Mouse (Mus musculus): ENCODE data around the gene Cd8b1. TPM values are rescaled to one million over a fixed set of nuclear protein-coding genes. Genes with fewer than 3 reads are reported as not detected.

Gene Cd8b1
- polyA plus RNA-seq, 1 experiment from 2014 or later = 0.19 TPM

Other genes starting within 250 kb of the Cd8b1 start
- gene Thnsl2, start 178.3 kb upstream of the Cd8b1 start, polyA plus RNA-seq (2016; fragmentation: Nextera tagmentation; extraction: Ambion mirVana) = 4.2 and 4.3 TPM in 2 replicates
- gene Fabp1, start 123.0 kb upstream of the Cd8b1 start, polyA plus RNA-seq (2016; fragmentation: Nextera tagmentation; extraction: Ambion mirVana) = not detected in 2 replicates
- gene Krcc1, start 51.1 kb upstream of the Cd8b1 start, polyA plus RNA-seq (2016; fragmentation: Nextera tagmentation; extraction: Ambion mirVana) = 27.0 and 32.0 TPM in 2 replicates
- 0.24 and 0.35 TPM in 2 replicates for gene Smyd1, start 555 bp upstream of the Cd8b1 start, polyA plus RNA-seq (2016; fragmentation: Nextera tagmentation; extraction: Ambion mirVana)
- not detected in 2 replicates for gene Cd8a, start 50.6 kb downstream of the Cd8b1 start, polyA plus RNA-seq (2016; fragmentation: Nextera tagmentation; extraction: Ambion mirVana)
- 12.5 and 15.5 TPM in 2 replicates for gene Rmnd5a, start 117.8 kb downstream of the Cd8b1 start, polyA plus RNA-seq (2016; fragmentation: Nextera tagmentation; extraction: Ambion mirVana)
- 8.8 and 10.9 TPM in 2 replicates for gene Rnf103, start 171.1 kb downstream of the Cd8b1 start, polyA plus RNA-seq (2016; fragmentation: Nextera tagmentation; extraction: Ambion mirVana)
- gene Chmp3, start 221.0 kb downstream of the Cd8b1 start, polyA plus RNA-seq (2016; fragmentation: Nextera tagmentation; extraction: Ambion mirVana) = 44.7 and 49.1 TPM in 2 replicates

Data from limb, embryonic 10.5 days (tissue).